In genomic region chr13:38089449-38089848, GRCm38 (mm10) we compare ENCODE assay signal across 17 mouse cellular contexts. TPM values are rescaled to one million over a fixed set of nuclear protein-coding genes. Genes with fewer than 3 reads are reported as not detected.
DNase-seq lines count a peak whose midpoint lies in the region; ATAC-seq and TF ChIP-seq lines count a peak whose summit lies in the region.
"Had no signal": no experiment of that assay in that cellular context is flagged by ENCODE, and none has a peak within 500 bp of the region (broad histone marks: within the 10 kb centered on the region; RNA-seq: fewer than 3 reads in every experiment).

No protein-coding gene starts in this region.

- no peak overlapping the region; the same call in 1 of the 2 replicates for H3K27ac ChIP-seq in thymus, adult 2 months (ENCODE audit: control insufficient read depth, insufficient read depth, low read length)
- H3K27ac ChIP-seq in liver, embryonic 15.5 days (replicated peaks): peak overlapping the region; percentile 48
- H3K27ac ChIP-seq: hindbrain, embryonic 15.5 days; limb, embryonic 15.5 days; neural tube, embryonic 15.5 days had no signal

- H3K27me3 ChIP-seq in thymus, adult 2 months (ENCODE audit: control insufficient read depth, insufficient read depth, low read length): no peaks in the 10 kb centered on the region
- H3K27me3 ChIP-seq in liver, embryonic 15.5 days: no peaks in the 10 kb centered on the region
- H3K27me3 ChIP-seq: hindbrain, embryonic 15.5 days; limb, embryonic 15.5 days; neural tube, embryonic 15.5 days had no signal

- WGBS in thymus, adult 2 months: 43% methylated on average over 6 of the region's 6 CpGs
- 69% methylated on average over 6 of the region's 6 CpGs for WGBS in liver, embryonic 15.5 days (ENCODE audit: insufficient replicate concordance)

- H3K4me2 ChIP-seq in liver, embryonic 15.5 days: no peak overlapping the region; the same call in 1 of the 2 replicates
- H3K4me2 ChIP-seq: hindbrain, embryonic 15.5 days; limb, embryonic 15.5 days; midbrain, embryonic 11.5 days; neural tube, embryonic 15.5 days had no signal

- TF ChIP-seq CTCF in thymus, adult 2 months (IDR thresholded peaks at IDR 0.05; ENCODE audit: borderline replicate concordance, control insufficient read depth, extremely low read depth, insufficient read depth, low read length, poor library complexity): no peak

- H3K4me3 ChIP-seq in thymus, adult 2 months (ENCODE audit: control insufficient read depth, insufficient read depth, low read length): no peak overlapping the region
- no peak overlapping the region for H3K4me3 ChIP-seq in liver, embryonic 15.5 days (replicated peaks)
- H3K4me3 ChIP-seq: hindbrain, embryonic 15.5 days; limb, embryonic 15.5 days; neural tube, embryonic 15.5 days had no signal

- ATAC-seq in liver, embryonic 15.5 days (ENCODE audit: insufficient read depth): peak; percentile 37; the same call in 1 of the 2 replicates
- no peak for ATAC-seq in megakaryocyte progenitor cell, adult 5-6 weeks (replicated peaks; ENCODE audit: poor library complexity)
- no peak for ATAC-seq in megakaryocyte-erythroid progenitor cell, adult 5-6 weeks (replicated peaks; ENCODE audit: low FRiP score, low TSS enrichment, poor library complexity, severe bottlenecking)

- H3K9ac ChIP-seq in liver, embryonic 15.5 days: no peak overlapping the region
- H3K9ac ChIP-seq: hindbrain, embryonic 15.5 days; limb, embryonic 15.5 days; neural tube, embryonic 15.5 days had no signal

- peak; percentile 9 for DNase-seq in thymus, adult 2 months
- no peak for DNase-seq in thymus, postnatal 4 days
- DNase-seq in thymus, postnatal 0 days (ENCODE audit: low spot score): peak; percentile 69
- DNase-seq in frontal cortex, postnatal 25 days (ENCODE audit: low spot score in 2 of 2): no peak
- DNase-seq: adrenal gland, postnatal 36 days; cerebellum, adult 9-11 months; gastrocnemius, postnatal 10 days; heart, adult 18-20 months; heart, postnatal 10 days; kidney, adult 9 months had no signal

- H3K4me1 ChIP-seq in thymus, adult 2 months (replicated peaks; ENCODE audit: control insufficient read depth, insufficient read depth, low read length): peaks cover 6% of the 10 kb centered on the region
- peaks cover 9% of the 10 kb centered on the region for H3K4me1 ChIP-seq in liver, embryonic 15.5 days (replicated peaks)
- H3K4me1 ChIP-seq: hindbrain, embryonic 15.5 days; limb, embryonic 15.5 days; neural tube, embryonic 15.5 days had no signal

- H3K36me3 ChIP-seq in thymus, adult 2 months (ENCODE audit: control insufficient read depth, insufficient read depth, low read length): no peaks in the 10 kb centered on the region
- no peaks in the 10 kb centered on the region for H3K36me3 ChIP-seq in liver, embryonic 15.5 days (replicated peaks)
- H3K36me3 ChIP-seq: hindbrain, embryonic 15.5 days; limb, embryonic 15.5 days; neural tube, embryonic 15.5 days had no signal

- H3K9me3 ChIP-seq in liver, embryonic 15.5 days (replicated peaks): no peaks in the 10 kb centered on the region
- H3K9me3 ChIP-seq: hindbrain, embryonic 15.5 days; limb, embryonic 15.5 days; neural tube, embryonic 15.5 days had no signal

- no peak for TF ChIP-seq POLR2A in thymus, adult 2 months (IDR thresholded peaks at IDR 0.05; ENCODE audit: control insufficient read depth, extremely low read depth, insufficient read depth, low read length, poor library complexity)

RNA-seq across cellular contexts. Expression of gene Cage1, which starts 52.6 kb away (rescaled TPM):
- polyA plus RNA-seq in thymus, adult 2 months (2012; rRNA removed): 0.08 and 0.16 TPM in 2 replicates
- 0.30 and 0.35 TPM in 2 replicates for polyA plus RNA-seq in liver, embryonic 15.5 days (2015; fragmentation: Nextera tagmentation; extraction: Ambion mirVana)
- polyA plus RNA-seq in thymus, postnatal 0 days (2015; fragmentation: Nextera tagmentation; extraction: Ambion mirVana): 1.0 and 1.2 TPM in 2 replicates
- 0.44 and 1.1 TPM in 2 replicates for total RNA-seq in megakaryocyte progenitor cell, adult 5-6 weeks (2015)
- 1.5 and 1.8 TPM in 2 replicates for total RNA-seq in megakaryocyte progenitor cell, adult 5-6 weeks (2017)
- total RNA-seq in megakaryocyte-erythroid progenitor cell, adult 5-6 weeks (2014; fragmentation: Nextera tagmentation): 2.1 and 5.5 TPM in 2 replicates
- total RNA-seq in megakaryocyte-erythroid progenitor cell, adult 5-6 weeks (2017): 3.4 and 3.5 TPM in 2 replicates

RNA-seq across cellular contexts. Expression of gene Riok1, which starts 52.7 kb away (rescaled TPM):
- polyA plus RNA-seq in thymus, adult 2 months (2012; rRNA removed): 42.0 and 42.3 TPM in 2 replicates
- polyA plus RNA-seq in liver, embryonic 15.5 days (2015; fragmentation: Nextera tagmentation; extraction: Ambion mirVana): 17.7 and 19.0 TPM in 2 replicates
- 57.5 and 70.8 TPM in 2 replicates for polyA plus RNA-seq in thymus, postnatal 0 days (2015; fragmentation: Nextera tagmentation; extraction: Ambion mirVana)
- 52.8 and 69.9 TPM in 2 replicates for total RNA-seq in megakaryocyte progenitor cell, adult 5-6 weeks (2015)
- total RNA-seq in megakaryocyte progenitor cell, adult 5-6 weeks (2017): 91.1 and 120 TPM in 2 replicates
- total RNA-seq in megakaryocyte-erythroid progenitor cell, adult 5-6 weeks (2014; fragmentation: Nextera tagmentation): 80.5 and 88.1 TPM in 2 replicates
- 98.5 and 126 TPM in 2 replicates for total RNA-seq in megakaryocyte-erythroid progenitor cell, adult 5-6 weeks (2017)

Comparison
In these comparisons a context has a peak if more than half of its experiments do, and no peak if none do; other contexts are left out.
1. DNase-seq: peak in thymus, adult 2 months (single experiment) and thymus, postnatal 0 days (single experiment); none in thymus, postnatal 4 days (single experiment) and frontal cortex, postnatal 25 days (0 of 2).